Mouse (Mus musculus) lung, postnatal 36 days (tissue): ENCODE data around the gene 3110040M04Rik.
"Not testable (repeated sequence)": the region's sequence is repeated elsewhere in the genome, so short reads cannot be mapped to it uniquely, and the experiment has no call there.

ENCODE experiments used
- DNase-seq: peaks from one replicate; pipeline ENCODE4 v3.0.0; 2022; ENCODE audit warnings: mixed read lengths

Gene 3110040M04Rik

DNA sequence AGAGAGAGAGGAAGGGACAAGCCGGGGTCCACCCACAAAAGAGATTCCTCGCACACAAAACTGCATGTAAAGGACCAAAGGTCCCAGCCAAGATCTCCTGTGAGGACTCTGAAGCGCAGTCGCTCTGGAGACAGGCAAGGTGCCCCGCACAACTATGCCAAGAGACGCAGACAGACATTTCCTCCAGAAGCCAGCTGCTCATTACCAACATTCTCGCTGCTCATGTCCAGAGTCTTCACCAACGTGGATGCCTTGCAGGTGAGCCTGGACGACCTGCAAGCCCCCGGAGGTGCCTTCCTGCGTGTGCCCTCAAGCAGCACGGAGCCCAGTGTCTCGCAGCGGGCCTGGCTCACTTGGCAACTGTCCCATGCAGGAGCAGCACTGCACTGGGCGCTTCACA is 11.2 kb upstream of the 3110040M04Rik start:
- not testable (repeated sequence) for DNase-seq

DNA sequence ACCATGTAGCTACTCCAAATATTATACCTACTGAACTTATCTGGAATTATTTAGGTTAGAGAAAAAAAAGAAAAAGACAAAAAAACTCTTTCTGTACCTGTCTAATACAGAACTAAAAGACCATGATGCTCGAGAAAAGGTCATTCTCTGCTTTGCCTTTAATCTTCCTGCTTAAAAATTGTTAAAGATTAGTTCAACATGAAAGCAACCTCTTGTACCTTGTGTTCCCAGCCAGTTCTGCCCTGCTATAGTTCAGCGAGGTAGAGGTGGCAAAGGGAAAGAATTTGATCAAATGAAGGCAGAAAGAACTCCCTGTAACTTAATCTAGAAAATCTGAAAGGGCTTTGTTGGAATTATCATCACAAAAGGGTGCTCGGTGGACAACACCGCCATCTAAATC is 7.9 kb upstream of the 3110040M04Rik start:
- DNase-seq, result not testable (repeated sequence)

DNA sequence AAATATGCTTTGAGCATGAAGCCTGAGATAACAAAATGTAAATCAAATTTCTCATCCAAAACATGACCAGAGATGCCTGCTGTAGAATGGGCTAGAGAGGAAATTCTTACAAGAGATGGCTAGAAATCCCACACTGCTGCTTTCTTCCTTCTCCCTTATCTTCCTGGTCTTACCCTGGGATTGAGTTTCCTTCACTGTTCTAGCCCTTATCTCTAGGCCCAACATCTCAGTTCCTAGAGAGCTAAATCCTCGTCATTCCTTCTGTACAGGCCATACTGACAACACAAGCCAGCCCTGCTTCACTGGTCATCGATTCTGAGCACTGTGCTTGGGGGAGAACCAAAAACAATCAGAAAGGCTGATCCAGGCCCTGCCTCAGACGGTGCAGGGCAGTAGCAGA is 7.2 kb upstream of the 3110040M04Rik start:
- DNase-seq, result not testable (repeated sequence)

DNA sequence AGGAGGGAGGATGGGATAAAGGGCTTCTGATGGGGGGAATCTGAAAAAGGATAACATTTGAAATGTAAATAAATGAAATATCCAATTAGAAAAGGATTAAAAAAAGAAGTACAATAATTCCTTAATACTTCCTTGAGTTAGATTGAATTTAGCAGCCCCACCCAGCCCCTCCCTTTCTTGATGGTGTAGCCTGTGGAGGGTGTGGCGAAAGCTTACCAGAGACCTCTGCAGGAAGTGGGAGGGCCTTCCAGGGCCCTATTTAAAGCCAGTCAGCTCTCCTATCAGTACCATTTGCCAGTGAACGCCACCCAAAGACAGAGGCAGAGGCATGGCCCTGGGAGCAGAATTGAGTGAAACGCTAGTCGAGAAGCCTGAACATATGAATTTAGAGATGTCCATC is 5.8 kb upstream of the 3110040M04Rik start, which contains the start of gene Gm47995:
TSS of gene Gm47995 (plus strand) at position 329 of the 400 bp plus-strand sequence.
- not testable (repeated sequence) for DNase-seq

DNA sequence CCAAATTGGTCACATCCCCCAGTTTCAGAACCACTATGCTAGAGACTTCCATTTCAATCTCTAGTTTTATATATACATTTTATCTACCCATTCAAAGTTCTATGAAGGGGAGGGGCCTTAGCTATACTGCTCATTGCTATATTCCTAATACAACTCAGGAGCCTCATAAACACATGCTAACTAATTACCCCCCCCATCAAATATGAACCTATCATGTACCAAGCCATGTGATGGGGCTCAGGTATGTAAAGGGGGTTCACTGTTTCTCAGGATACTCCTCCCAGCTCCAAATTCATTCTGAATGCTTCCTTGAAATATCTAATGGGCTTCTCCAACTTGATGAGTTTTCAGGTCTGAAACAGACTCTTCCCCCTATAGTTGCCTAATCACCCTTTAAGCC is 3.3 kb upstream of the 3110040M04Rik start:
- not testable (repeated sequence) for DNase-seq

DNA sequence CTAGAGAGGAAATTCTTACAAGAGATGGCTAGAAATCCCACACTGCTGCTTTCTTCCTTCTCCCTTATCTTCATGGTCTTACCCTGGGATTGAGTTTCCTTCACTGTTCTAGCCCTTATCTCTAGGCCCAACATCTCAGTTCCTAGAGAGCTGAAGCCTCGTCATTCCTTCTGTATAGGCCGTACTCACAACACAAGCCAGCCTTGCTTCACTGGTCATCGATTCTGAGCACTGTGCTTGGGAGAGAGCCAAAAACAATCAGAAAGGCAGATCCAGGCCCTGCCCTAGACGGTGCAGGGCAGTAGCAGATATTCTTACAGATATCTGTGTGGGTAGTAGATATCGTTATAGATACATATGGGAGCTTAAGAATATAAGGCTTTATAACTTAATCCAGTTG is 1.1 kb upstream of the 3110040M04Rik start:
- DNase-seq, result not testable (repeated sequence)

DNA sequence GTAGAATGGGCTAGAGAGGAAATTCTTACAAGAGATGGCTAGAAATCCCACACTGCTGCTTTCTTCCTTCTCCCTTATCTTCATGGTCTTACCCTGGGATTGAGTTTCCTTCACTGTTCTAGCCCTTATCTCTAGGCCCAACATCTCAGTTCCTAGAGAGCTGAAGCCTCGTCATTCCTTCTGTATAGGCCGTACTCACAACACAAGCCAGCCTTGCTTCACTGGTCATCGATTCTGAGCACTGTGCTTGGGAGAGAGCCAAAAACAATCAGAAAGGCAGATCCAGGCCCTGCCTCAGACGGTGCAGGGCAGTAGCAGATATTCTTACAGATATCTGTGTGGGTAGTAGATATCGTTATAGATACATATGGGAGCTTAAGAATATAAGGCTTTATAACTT is 4.6 kb downstream of the 3110040M04Rik start:
- DNase-seq, result not testable (repeated sequence)

DNA sequence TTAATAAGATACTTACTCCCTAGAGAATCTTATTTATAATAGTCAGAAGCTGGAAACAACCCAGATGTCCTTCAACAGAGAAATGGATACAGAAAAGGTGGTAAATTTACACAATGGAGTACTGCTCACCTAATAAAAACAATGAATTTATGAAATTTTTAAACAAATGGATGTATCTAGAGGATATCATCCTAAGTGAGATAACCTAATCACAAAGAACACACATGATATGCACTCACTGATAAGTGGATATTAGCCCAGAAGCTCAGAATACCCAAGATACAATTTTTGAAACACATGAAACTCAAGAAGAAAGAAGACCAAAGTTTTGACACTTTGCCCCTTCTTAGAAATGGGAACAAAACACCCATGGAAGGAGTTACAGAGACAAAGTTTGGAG is 5.0 kb downstream of the 3110040M04Rik start:
- DNase-seq, result not testable (repeated sequence)

DNA sequence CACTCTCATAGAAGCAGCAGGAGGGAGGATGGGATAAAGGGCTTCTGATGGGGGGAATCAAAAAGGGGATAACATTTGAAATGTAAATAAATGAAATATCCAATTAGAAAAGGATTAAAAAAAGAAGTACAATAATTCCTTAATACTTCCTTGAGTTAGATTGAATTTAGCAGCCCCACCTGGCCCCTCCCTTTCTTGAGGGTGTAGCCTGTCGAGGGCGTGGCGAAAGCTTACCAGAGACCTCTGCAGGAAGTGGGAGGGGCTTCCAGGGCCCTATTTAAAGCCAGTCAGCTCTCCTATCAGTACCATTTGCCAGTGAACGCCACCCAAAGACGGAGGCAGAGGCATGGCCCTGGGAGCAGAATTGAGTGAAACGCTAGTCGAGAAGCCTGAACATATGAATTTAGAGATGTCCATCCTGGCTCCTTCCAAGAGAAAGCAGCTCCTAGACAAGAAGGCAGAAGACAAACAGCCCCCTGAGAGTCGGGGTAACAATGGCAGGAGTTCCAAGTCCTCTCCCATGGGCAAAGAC is 6.0 kb downstream of the 3110040M04Rik start, which contains the start of gene Gm47996:
TSS of gene Gm47996 (plus strand) at position 308 of the 532 bp plus-strand sequence.
- DNase-seq, result not testable (repeated sequence)

DNA sequence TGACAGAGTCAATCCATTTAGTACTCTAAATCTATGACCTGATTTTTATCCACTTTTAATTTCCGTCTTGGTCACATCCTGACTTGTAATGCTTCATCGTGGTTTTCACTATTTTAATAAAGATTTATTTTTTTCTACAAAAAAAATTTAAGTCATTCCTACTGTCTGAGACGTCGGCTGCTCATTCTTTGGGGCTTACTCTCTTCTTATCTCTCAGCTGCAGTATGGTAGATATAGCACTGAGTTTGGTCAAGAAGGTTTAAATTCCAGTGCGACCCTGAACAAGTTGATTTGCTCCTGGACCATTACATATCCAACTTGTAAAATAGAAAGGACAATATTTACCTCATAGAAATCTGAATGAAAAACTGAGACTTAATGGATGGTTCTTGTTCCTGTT is 7.7 kb downstream of the 3110040M04Rik start:
- not testable (repeated sequence) for DNase-seq

DNA sequence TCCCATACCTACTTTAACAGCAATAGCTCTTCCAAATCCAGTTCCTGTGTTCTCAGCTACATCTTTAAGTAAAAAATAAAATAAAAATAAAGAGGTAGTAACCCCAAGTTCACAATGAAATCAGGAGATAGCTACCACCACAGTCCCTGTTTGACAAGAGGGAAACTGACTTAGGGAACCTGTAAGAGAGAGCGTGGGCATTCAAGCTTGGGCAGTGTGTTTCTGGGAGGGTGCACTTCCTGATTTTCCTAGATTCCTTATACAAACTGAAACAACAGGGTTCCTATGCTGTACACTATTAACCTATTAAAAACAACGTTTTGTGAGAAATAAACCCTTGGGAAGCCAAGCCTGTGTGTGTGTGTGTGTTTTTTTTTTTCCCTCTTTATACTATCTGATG is 10.9 kb downstream of the 3110040M04Rik start:
- DNase-seq, result no peak

DNA sequence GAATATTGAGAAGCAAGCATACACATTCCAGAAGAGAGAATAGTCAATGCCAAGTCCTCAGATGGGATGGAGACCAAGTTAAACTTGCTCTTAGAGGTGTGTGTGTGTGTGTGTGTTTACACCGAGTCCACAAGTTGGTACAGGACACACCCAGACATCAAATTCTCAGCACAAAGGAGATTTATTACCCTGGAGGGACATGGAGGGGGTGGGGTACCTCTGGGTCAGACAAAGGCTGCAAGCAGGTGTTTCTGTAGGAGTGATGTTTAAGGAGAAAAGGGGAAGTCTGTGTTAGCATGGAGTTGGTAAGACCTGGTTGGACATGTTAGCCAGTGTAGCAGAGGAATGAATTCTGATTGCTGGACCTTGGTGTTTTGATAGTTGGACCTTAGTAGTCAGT is 12.1 kb downstream of the 3110040M04Rik start:
- DNase-seq, result no peak

DNA sequence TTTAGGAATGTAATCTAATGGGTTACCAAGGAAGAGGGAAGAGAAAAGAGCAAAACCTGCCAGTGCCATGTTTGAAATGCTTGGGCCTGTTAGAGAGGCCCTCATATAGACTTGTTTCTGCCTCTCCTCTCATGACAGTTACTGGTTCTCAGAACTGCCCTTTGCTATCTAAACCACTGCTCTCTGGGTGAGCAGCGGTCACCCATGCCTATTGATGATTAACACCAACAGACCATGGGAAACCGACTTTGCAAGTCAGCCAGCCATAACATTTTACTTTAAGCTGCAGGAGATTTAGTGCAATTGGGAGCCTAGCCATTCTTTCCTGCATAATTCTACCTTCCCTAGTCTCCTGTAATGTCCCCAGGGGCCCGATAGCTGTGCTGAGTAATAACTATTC is 12.5 kb downstream of the 3110040M04Rik start:
- no peak for DNase-seq

DNA sequence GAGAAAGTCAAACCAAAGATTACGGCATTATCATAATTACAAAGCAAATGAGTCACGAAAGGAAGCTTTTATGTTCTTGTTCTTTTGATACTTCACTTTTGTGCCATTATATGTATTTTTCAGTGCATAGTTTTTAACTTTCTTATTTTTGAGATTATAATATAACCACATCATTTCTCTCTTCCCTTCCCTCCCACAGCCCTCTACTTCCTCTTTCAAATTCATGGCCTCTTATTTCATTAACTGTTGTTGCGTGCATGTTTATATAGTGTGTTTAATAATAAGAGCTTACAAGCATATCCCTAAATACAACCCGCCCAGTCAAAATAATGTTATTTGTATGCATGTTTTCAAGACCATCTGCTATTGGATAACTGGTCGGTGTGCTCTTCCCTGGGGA is 15.1 kb downstream of the 3110040M04Rik start:
- no peak for DNase-seq

DNA sequence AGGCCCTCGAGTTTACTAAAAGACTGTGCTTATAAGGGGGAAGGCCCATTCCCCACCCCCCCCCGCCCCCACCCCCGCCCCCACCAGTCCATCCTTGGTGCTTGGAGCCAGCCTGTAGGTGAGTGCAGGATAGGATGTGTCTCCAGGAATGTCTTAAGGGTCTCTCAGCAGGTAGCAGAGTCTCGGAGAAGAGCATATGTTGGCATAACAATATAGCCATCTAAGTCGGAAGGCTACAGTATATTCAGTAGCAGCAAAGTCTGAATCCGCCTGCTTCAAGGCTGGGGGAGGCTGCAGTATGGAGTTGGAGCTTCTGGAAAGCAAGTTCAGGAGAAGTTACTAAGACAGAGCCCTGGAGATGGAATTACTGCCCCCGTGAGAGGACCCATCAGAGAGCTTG is 16.2 kb downstream of the 3110040M04Rik start:
- no peak for DNase-seq

DNA sequence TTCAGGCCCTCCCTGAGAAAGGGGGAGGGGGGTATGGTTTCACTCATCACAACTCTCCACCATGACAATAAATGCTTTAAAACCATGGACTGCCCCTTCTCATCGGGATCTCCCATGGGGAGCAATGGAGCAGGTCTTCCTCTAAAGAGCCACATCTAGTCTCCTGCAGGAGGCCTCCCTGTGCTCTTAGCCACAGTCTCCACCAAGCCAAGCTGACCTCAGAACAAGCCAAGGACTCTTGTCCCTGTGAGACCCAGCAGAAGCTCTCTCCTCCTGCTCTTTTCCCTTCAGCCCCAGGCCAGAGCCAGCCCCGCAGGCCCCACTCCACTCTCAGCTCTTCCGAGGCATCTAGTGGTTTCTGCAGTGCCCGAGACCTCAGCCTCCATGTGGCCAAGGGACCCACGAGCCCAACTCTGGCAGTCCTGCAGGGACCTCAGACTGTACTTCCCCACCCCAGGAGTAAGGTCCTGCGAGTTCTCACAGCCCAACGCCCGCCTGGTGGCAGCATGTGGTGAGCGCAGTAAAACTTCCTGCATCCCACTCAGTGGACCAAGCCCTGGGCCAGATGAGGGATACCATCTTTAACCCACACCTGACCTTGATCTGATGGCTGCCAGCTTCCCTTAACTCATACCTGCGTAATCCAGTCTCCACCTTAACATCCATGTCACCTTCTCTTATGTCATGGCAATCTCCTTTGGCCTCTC is 18.8 kb downstream of the 3110040M04Rik start:
- no peak for DNase-seq

DNA sequence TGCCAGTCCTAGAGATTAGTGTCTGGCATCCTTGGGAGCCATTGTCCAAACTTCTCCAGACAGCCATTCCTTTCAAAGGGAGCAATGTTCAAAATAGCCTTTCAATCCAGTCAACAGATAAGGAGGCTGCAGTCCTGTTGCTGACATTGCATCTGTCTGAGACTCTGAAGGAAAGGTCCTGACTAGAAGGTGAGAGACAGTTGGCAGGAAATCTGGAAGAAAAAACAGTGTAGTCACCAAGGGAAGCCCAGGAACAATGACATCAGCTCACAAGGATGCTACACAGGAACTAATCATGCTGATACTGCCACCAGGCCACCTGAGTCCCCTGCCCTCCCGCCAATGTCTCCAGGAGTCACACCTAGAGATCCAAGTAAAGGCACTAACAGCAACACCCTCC is 19.5 kb downstream of the 3110040M04Rik start:
- no peak for DNase-seq

DNA sequence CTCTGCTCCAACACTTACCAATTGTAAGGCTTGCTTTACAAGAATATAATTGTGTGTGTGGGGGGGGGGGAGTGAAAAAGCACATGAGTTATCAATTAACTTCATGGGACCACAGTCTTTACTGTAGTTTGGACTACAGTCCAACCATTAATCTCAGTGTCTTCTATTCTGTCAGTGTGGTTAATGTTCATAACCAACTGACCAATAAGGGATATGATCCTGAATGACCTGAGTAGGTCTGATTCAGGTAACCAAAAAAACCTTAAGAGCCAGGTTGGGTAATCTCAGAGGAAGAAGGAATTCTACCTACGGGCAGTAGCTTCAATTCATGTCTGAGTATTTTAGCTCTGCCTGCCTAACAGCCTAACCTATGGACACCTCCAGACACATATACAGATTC is 20.6 kb downstream of the 3110040M04Rik start:
- DNase-seq, result no peak

DNA sequence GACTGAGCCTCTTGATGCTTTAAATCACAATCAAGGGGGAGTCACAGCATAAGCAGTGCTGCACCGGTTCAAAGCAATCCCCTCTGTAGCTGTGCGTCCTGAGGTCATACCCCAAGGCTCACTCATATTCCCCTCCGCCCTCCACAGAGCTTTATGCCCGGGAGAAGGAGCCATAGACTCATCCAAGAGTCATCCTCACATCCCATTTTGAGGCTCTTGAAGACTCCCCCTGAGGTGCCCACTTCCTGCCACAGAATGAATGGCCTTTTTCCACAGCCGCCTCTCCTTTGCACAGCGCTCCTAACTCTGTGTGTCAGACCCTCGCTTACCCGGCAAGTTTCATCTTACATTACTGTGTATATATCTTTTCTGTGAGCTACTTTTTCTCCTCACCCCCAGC is 23.6 kb downstream of the 3110040M04Rik start:
- no peak for DNase-seq

DNA sequence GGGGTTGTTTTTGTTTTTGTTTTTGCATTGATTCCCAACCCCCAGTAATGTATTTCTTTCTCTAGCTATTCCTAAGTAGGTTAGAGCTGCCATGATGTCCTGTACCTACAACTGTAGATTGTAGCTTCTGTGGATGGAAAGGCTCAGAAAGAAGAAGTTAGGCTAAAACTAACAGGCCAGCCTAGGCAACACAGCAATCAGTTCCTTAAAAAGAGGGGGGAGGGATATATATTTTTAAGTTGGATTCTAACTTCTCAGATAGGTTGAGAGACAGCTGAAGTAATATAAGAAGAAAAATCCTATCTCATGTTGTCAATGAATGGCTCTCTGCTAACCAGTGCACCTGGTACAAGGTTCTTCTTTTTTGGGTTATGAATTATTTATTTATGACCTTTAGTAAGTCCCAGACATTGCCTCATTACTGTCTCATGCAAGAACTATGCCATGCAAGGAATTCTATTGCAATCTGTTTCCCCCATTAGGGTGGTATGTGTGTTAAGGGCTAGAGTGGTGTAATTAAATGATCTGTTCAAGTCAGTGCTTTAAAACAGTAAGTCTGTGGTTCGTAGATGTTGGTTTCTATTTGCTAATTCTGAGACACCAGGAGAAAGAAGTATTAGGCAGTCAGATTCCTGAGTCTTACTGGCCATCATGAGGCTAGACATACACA is 24.5 kb downstream of the 3110040M04Rik start:
- no peak for DNase-seq

DNA sequence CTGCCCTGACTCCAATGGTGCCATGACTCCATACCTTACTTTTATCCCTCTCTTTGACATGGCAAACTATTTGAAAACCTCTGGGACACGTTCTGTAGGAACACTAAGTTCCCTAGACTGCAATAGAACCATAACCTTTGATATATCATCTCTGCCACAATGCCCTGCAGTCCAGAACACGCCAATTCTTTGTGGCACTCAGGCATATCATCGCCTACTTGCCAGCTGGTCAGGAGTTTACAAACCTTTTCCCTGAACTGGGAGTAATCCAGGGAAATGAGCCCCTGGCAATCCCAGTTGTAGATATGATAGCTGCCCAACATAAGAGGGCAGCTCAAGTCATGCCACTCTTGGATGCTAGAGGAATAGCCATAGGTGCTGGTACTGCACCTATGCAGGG is 28.4 kb downstream of the 3110040M04Rik start:
- DNase-seq, result no peak

DNA sequence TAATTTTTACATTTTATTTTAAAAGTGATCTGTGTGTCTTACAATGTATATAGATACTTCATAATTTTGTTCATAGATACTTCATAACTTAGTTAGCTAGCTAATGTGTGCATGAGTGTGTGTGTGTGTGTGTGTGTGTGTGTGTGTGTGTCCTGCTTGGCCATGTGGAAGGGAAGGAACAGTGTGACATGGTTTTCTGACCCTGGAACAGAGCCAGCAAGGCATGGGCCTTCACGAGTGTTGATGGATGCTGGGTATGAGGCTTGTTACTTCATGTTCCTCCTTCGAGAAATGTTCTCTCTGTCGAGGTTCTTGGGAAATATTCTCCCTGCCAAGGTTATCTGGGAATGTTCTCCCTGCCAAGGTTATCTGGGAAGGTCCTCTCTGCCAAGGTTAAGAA is 29.8 kb downstream of the 3110040M04Rik start:
- no peak for DNase-seq

DNA sequence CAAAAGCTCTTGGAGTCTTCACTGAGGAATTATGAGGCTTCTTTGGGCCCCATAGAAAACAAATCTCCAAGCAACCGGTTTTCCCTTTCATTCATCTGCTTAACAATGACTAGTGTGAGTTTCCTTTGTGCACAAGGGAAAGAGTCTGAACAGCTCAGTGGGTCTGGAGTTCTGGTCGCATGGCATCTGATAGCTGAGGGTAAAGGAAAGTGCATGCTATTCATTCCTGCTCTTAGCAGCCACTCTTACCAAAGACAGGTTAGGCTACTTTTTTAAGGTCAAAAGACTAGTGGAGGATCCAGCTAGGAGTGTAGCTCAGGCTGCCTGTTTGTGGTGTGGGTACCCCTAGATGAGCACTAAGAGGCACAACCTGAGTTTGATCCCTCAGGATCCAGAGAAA is 31.7 kb downstream of the 3110040M04Rik start:
- no peak for DNase-seq
